Mouse (Mus musculus) liver, postnatal 0 days (tissue): ENCODE results near the gene Gm525. TPM values are rescaled to one million over a fixed set of nuclear protein-coding genes. Genes with fewer than 3 reads are reported as not detected.

Source experiments
- ATAC-seq: fragments of 200-750 bp; cut with Nextera tagmentation; 2 replicates; pipeline ENCODE4 v1.8.0; 2017; ENCODE audit warnings: mild to moderate bottlenecking, moderate library complexity
- DNase-seq: peaks from one replicate; pipeline ENCODE4 v3.0.0-alpha.2; 2016
- H3K27ac ChIP-seq: fragments of 300-500 bp; sonication (generic); 2 replicates; pipeline ENCODE4 v1.5.1; 2014; ENCODE audit warnings: antibody characterized with exemption, moderate library complexity, mild to moderate bottlenecking, low read depth
- H3K27me3 ChIP-seq: fragments of 300-500 bp; sonication (generic); 2 replicates; pipeline ENCODE4 v1.6.1; 2014; ENCODE audit warnings: low read length, control low read depth, mixed read lengths; ENCODE audit not compliant: insufficient read depth
- H3K36me3 ChIP-seq: fragments of 300-500 bp; sonication (generic); replicated peaks from 2 replicates; pipeline ENCODE4 v1.6.1; 2014; ENCODE audit warnings: mild to moderate bottlenecking, control low read depth, low read length, moderate library complexity, mixed read lengths; ENCODE audit not compliant: insufficient read depth
- H3K4me1 ChIP-seq: fragments of 300-500 bp; sonication (generic); 2 replicates; pipeline ENCODE4 v1.6.1; 2014; ENCODE audit warnings: antibody characterized with exemption, mild to moderate bottlenecking, control low read depth; ENCODE audit not compliant: insufficient read depth
- H3K4me2 ChIP-seq: fragments of 300-500 bp; sonication (generic); 2 replicates; pipeline ENCODE4 v1.6.1; 2014; ENCODE audit warnings: low read depth, mild to moderate bottlenecking, low read length, moderate library complexity, mixed read lengths
- H3K4me3 ChIP-seq: fragments of 300-500 bp; sonication (generic); 2 replicates; pipeline ENCODE4 v1.5.1; 2014; ENCODE audit warnings: low read depth, low read length
- H3K9ac ChIP-seq: fragments of 300-500 bp; sonication (generic); replicated peaks from 2 replicates; pipeline ENCODE4 v1.6.1; 2014; ENCODE audit warnings: mild to moderate bottlenecking, moderate library complexity
- H3K9me3 ChIP-seq: fragments of 300-500 bp; sonication (generic); 2 replicates; pipeline ENCODE4 v1.6.1; 2016; ENCODE audit warnings: mild to moderate bottlenecking, control low read depth, low read length, mixed read lengths
- CTCF ChIP-seq: sonication (generic); IDR thresholded peaks from 2 replicates; pipeline ENCODE4 v1.5.1; 2016; ENCODE audit warnings: antibody characterized with exemption, low read depth
- EP300 ChIP-seq: IDR thresholded peaks from 2 replicates; pipeline ENCODE4 v1.6.1; 2016; ENCODE audit warnings: antibody characterized with exemption, low read depth, mild to moderate bottlenecking
- WGBS: fragments of 180-500 bp; shearing (Covaris S2); extraction: QIAGEN DNeasy Blood & Tissue Kit; methylation state at CpG from one replicate; pipeline ENCODE4 v1.1.7; 2014; ENCODE audit not compliant: insufficient replicate concordance; 5-methylcytosine and 5-hydroxymethylcytosine counted together
- polyA plus RNA-seq: library from polyadenylated mRNA; unstranded; fragments of >200 nt; fragmentation: Nextera tagmentation; extraction: Ambion mirVana; gene quantifications from 2 replicates; pipeline ENCODE4 v1.2.1, GENCODE M21; 2015

Gene Gm525
- polyA plus RNA-seq, 1 experiment from 2014 or later: 0.39 TPM

- H3K27me3 ChIP-seq: no peaks in the 10 kb centered on the region
- ATAC-seq (peak; percentile 26), DNase-seq (peak; percentile 21)
- no peak overlapping the region for H3K4me3 ChIP-seq
- no peak overlapping the region for H3K4me2 ChIP-seq
- peaks cover 8% of the 10 kb centered on the region for H3K4me1 ChIP-seq
- no peaks in the 10 kb centered on the region for H3K9me3 ChIP-seq
- no peak for TF ChIP-seq CTCF
- peak; percentile 21; the same call in 1 of the 2 replicates for TF ChIP-seq EP300
- no peak overlapping the region for H3K9ac ChIP-seq
- no peaks in the 10 kb centered on the region for H3K36me3 ChIP-seq
- 55% methylated on average over 17 of the region's 17 CpGs for WGBS
- no peak overlapping the region for H3K27ac ChIP-seq
These were observed 24.6 kb downstream of the Gm525 start for GRCm38 (mm10) chr11:89098083-89098835.

GRCm38 (mm10) chr11:89098930-89099329, 25.3 kb downstream of the Gm525 start:
- Histone ChIP-seq H3K9ac (no peak overlapping the region), H3K4me3 (no peak overlapping the region), H3K27ac (no peak overlapping the region), H3K9me3 (no peaks in the 10 kb centered on the region), H3K4me1 (peaks cover 8% of the 10 kb centered on the region; the same call in 1 of the 2 replicates), H3K4me2 (no peak overlapping the region), H3K27me3 (no peaks in the 10 kb centered on the region), H3K36me3 (no peaks in the 10 kb centered on the region)
- DNase-seq: no peak
- 75% methylated on average over 6 of the region's 6 CpGs for WGBS
- ATAC-seq: no peak
- no peak for TF ChIP-seq EP300
- no peak for TF ChIP-seq CTCF

GRCm38 (mm10) chr11:89100403-89100802, 26.8 kb downstream of the Gm525 start:
- peak; percentile 81 for ATAC-seq
- Histone ChIP-seq H3K4me2 (peak overlapping the region; percentile 75), H3K4me3 (peak overlapping the region; percentile 50), H3K9ac (peak overlapping the region; percentile 50; the same call in 1 of the 2 replicates), H3K4me1 (peaks cover 8% of the 10 kb centered on the region; the same call in 1 of the 2 replicates), H3K9me3 (no peaks in the 10 kb centered on the region), H3K27me3 (no peaks in the 10 kb centered on the region), H3K27ac (no peak overlapping the region), H3K36me3 (no peaks in the 10 kb centered on the region)
- peak; percentile 99 for TF ChIP-seq CTCF
- no peak for TF ChIP-seq EP300
- 1% methylated on average over 9 of the region's 9 CpGs for WGBS
- peak; percentile 87 for DNase-seq

GRCm38 (mm10) chr11:89100826-89101321, 27.2 kb downstream of the Gm525 start:
- Histone ChIP-seq H3K27ac (peak overlapping the region; percentile 51), H3K4me1 (peaks cover 8% of the 10 kb centered on the region; the same call in 1 of the 2 replicates), H3K9me3 (no peaks in the 10 kb centered on the region), H3K4me3 (peak overlapping the region; percentile 50), H3K9ac (peak overlapping the region; percentile 50), H3K36me3 (no peaks in the 10 kb centered on the region), H3K27me3 (no peaks in the 10 kb centered on the region), H3K4me2 (peak overlapping the region; percentile 75)
- peak; percentile 12; the same call in 1 of the 2 replicates for ATAC-seq
- TF ChIP-seq EP300: no peak
- TF ChIP-seq CTCF: no peak
- 11% methylated on average over 17 of the region's 17 CpGs for WGBS
- no peak for DNase-seq

GRCm38 (mm10) chr11:89103166-89103565, 29.5 kb downstream of the Gm525 start:
- TF ChIP-seq EP300 (no peak), CTCF (no peak)
- Histone ChIP-seq H3K4me3 (no peak overlapping the region), H3K4me1 (peaks cover 10% of the 10 kb centered on the region; the same call in 1 of the 2 replicates), H3K27ac (no peak overlapping the region), H3K27me3 (no peaks in the 10 kb centered on the region), H3K9ac (no peak overlapping the region), H3K4me2 (no peak overlapping the region), H3K36me3 (no peaks in the 10 kb centered on the region), H3K9me3 (no peaks in the 10 kb centered on the region)
- DNase-seq (no peak), ATAC-seq (peak; percentile 30; the same call in 1 of the 2 replicates)
- 78% methylated on average over 14 of the region's 14 CpGs for WGBS

- Histone ChIP-seq H3K4me3 (no peak overlapping the region), H3K4me1 (peaks cover 10% of the 10 kb centered on the region; the same call in 1 of the 2 replicates), H3K9ac (no peak overlapping the region), H3K27ac (no peak overlapping the region), H3K4me2 (no peak overlapping the region), H3K9me3 (no peaks in the 10 kb centered on the region), H3K27me3 (no peaks in the 10 kb centered on the region), H3K36me3 (no peaks in the 10 kb centered on the region)
- ATAC-seq (no peak), DNase-seq (no peak)
- TF ChIP-seq EP300: no peak
- no peak for TF ChIP-seq CTCF
- 91% methylated on average over 8 of the region's 8 CpGs for WGBS
These were observed 31.6 kb downstream of the Gm525 start for GRCm38 (mm10) chr11:89105211-89105610.
